Mouse (Mus musculus): ENCODE results near the gene Cdc42bpa. TPM values are rescaled to one million over a fixed set of nuclear protein-coding genes. Genes with fewer than 3 reads are reported as not detected.

Cdc42bpa gene
- polyA plus RNA-seq, 1 experiment from 2014 or later: 3.3 TPM

GRCm38 (mm10) chr1:180175635-180176034, 215.4 kb downstream of the Cdc42bpa start:
- H3K4me3 ChIP-seq (ENCODE audit: inconsistent target): no peak overlapping the region
- WGBS (ENCODE audit: missing documents): 71% methylated on average over 5 of the region's 8 CpGs
- H3K36me3 ChIP-seq (ENCODE audit: inconsistent target): no peaks in the 10 kb centered on the region
- H3K27ac ChIP-seq: no peak overlapping the region
- H3K79me2 ChIP-seq (ENCODE audit: inconsistent target): no peaks in the 10 kb centered on the region

- H3K27ac ChIP-seq: no peak overlapping the region
- H3K79me2 ChIP-seq (ENCODE audit: inconsistent target): no peaks in the 10 kb centered on the region
- H3K36me3 ChIP-seq (ENCODE audit: inconsistent target): no peaks in the 10 kb centered on the region
- no peak overlapping the region for H3K4me3 ChIP-seq (ENCODE audit: inconsistent target)
- 63% methylated on average over 1 of the region's 1 CpGs for WGBS (ENCODE audit: missing documents)
Observed at GRCm38 (mm10) chr1:180176784-180177183, 216.5 kb downstream of the Cdc42bpa start.

GRCm38 (mm10) chr1:180178340-180178739, 218.1 kb downstream of the Cdc42bpa start:
- no peak overlapping the region for H3K27ac ChIP-seq
- no peaks in the 10 kb centered on the region for H3K36me3 ChIP-seq (ENCODE audit: inconsistent target)
- H3K4me3 ChIP-seq (ENCODE audit: inconsistent target): no peak overlapping the region
- H3K79me2 ChIP-seq (ENCODE audit: inconsistent target): no peaks in the 10 kb centered on the region
- WGBS (ENCODE audit: missing documents): 93% methylated on average over 9 of the region's 9 CpGs

- Histone ChIP-seq H3K27ac (no peak overlapping the region), H3K4me3 (ENCODE audit: inconsistent target) (no peak overlapping the region), H3K36me3 (ENCODE audit: inconsistent target) (no peaks in the 10 kb centered on the region), H3K79me2 (ENCODE audit: inconsistent target) (no peaks in the 10 kb centered on the region)
- 98% methylated on average over 4 of the region's 4 CpGs for WGBS (ENCODE audit: missing documents)
Observed at GRCm38 (mm10) chr1:180179100-180179499, 218.8 kb downstream of the Cdc42bpa start.

- H3K79me2 ChIP-seq (ENCODE audit: inconsistent target): no peaks in the 10 kb centered on the region
- H3K27ac ChIP-seq: no peak overlapping the region
- no peak overlapping the region for H3K4me3 ChIP-seq (ENCODE audit: inconsistent target)
- 100% methylated on average over 2 of the region's 2 CpGs for WGBS (ENCODE audit: missing documents)
- H3K36me3 ChIP-seq (ENCODE audit: inconsistent target): no peaks in the 10 kb centered on the region
Observed at GRCm38 (mm10) chr1:180179840-180180239, 219.6 kb downstream of the Cdc42bpa start.

- Histone ChIP-seq H3K27ac (no peak overlapping the region), H3K79me2 (ENCODE audit: inconsistent target) (no peaks in the 10 kb centered on the region), H3K4me3 (ENCODE audit: inconsistent target) (no peak overlapping the region), H3K36me3 (ENCODE audit: inconsistent target) (no peaks in the 10 kb centered on the region)
- WGBS (ENCODE audit: missing documents): 93% methylated on average over 7 of the region's 7 CpGs
Observed at GRCm38 (mm10) chr1:180181304-180181965, 221.2 kb downstream of the Cdc42bpa start.

- Histone ChIP-seq H3K4me3 (ENCODE audit: inconsistent target) (no peak overlapping the region), H3K79me2 (ENCODE audit: inconsistent target) (no peaks in the 10 kb centered on the region), H3K36me3 (ENCODE audit: inconsistent target) (no peaks in the 10 kb centered on the region), H3K27ac (no peak overlapping the region)
- WGBS (ENCODE audit: missing documents): 95% methylated on average over 9 of the region's 9 CpGs
Observed at GRCm38 (mm10) chr1:180181966-180182319, 221.7 kb downstream of the Cdc42bpa start.

GRCm38 (mm10) chr1:180182731-180183130, 222.5 kb downstream of the Cdc42bpa start:
- no peaks in the 10 kb centered on the region for H3K79me2 ChIP-seq (ENCODE audit: inconsistent target)
- WGBS (ENCODE audit: missing documents): 91% methylated on average over 3 of the region's 3 CpGs
- H3K36me3 ChIP-seq (ENCODE audit: inconsistent target): no peaks in the 10 kb centered on the region
- no peak overlapping the region for H3K4me3 ChIP-seq (ENCODE audit: inconsistent target)
- no peak overlapping the region for H3K27ac ChIP-seq

GRCm38 (mm10) chr1:180183525-180184159, 223.4 kb downstream of the Cdc42bpa start:
- H3K36me3 ChIP-seq (ENCODE audit: inconsistent target): no peaks in the 10 kb centered on the region
- WGBS (ENCODE audit: missing documents): 93% methylated on average over 6 of the region's 6 CpGs

GRCm38 (mm10) chr1:180184768-180185167, 224.5 kb downstream of the Cdc42bpa start:
- H3K4me3 ChIP-seq (ENCODE audit: inconsistent target): no peak overlapping the region
- no peaks in the 10 kb centered on the region for H3K36me3 ChIP-seq (ENCODE audit: inconsistent target)
- WGBS (ENCODE audit: missing documents): 98% methylated on average over 6 of the region's 7 CpGs
- no peaks in the 10 kb centered on the region for H3K79me2 ChIP-seq (ENCODE audit: inconsistent target)
- no peak overlapping the region for H3K27ac ChIP-seq

More at GRCm38 (mm10) chr1:180183525-180184159, 223.4 kb downstream of the Cdc42bpa start:
- Histone ChIP-seq H3K79me2 (ENCODE audit: inconsistent target) (no peaks in the 10 kb centered on the region), H3K27ac (no peak overlapping the region), H3K4me3 (ENCODE audit: inconsistent target) (no peak overlapping the region)

- no peak overlapping the region for H3K4me3 ChIP-seq (ENCODE audit: inconsistent target)
- WGBS (ENCODE audit: missing documents): 88% methylated on average over 5 of the region's 5 CpGs
- no peaks in the 10 kb centered on the region for H3K79me2 ChIP-seq (ENCODE audit: inconsistent target)
Observed at GRCm38 (mm10) chr1:180185877-180186276, 225.6 kb downstream of the Cdc42bpa start.

GRCm38 (mm10) chr1:180186371-180186770, 226.1 kb downstream of the Cdc42bpa start:
- no peaks in the 10 kb centered on the region for H3K36me3 ChIP-seq (ENCODE audit: inconsistent target)

More at GRCm38 (mm10) chr1:180185877-180186276, 225.6 kb downstream of the Cdc42bpa start:
- Histone ChIP-seq H3K36me3 (ENCODE audit: inconsistent target) (no peaks in the 10 kb centered on the region), H3K27ac (no peak overlapping the region)

GRCm38 (mm10) chr1:180188951-180189350, 228.7 kb downstream of the Cdc42bpa start:
- H3K36me3 ChIP-seq (ENCODE audit: inconsistent target): no peaks in the 10 kb centered on the region
- WGBS (ENCODE audit: missing documents): 97% methylated on average over 4 of the region's 4 CpGs

More at GRCm38 (mm10) chr1:180186371-180186770, 226.1 kb downstream of the Cdc42bpa start:
- Histone ChIP-seq H3K27ac (no peak overlapping the region), H3K79me2 (ENCODE audit: inconsistent target) (no peaks in the 10 kb centered on the region), H3K4me3 (ENCODE audit: inconsistent target) (no peak overlapping the region)
- WGBS (ENCODE audit: missing documents): 91% methylated on average over 3 of the region's 3 CpGs

GRCm38 (mm10) chr1:180191112-180191511, 230.8 kb downstream of the Cdc42bpa start:
- H3K4me3 ChIP-seq (ENCODE audit: inconsistent target): no peak overlapping the region
- H3K27ac ChIP-seq: no peak overlapping the region
- no peaks in the 10 kb centered on the region for H3K36me3 ChIP-seq (ENCODE audit: inconsistent target)
- no peaks in the 10 kb centered on the region for H3K79me2 ChIP-seq (ENCODE audit: inconsistent target)
- WGBS (ENCODE audit: missing documents): 87% methylated on average over 8 of the region's 8 CpGs

More at GRCm38 (mm10) chr1:180188951-180189350, 228.7 kb downstream of the Cdc42bpa start:
- Histone ChIP-seq H3K79me2 (ENCODE audit: inconsistent target) (no peaks in the 10 kb centered on the region), H3K4me3 (ENCODE audit: inconsistent target) (no peak overlapping the region), H3K27ac (no peak overlapping the region)

- Histone ChIP-seq H3K36me3 (ENCODE audit: inconsistent target) (no peaks in the 10 kb centered on the region), H3K27ac (no peak overlapping the region), H3K4me3 (ENCODE audit: inconsistent target) (no peak overlapping the region), H3K79me2 (ENCODE audit: inconsistent target) (no peaks in the 10 kb centered on the region)
- 47% methylated on average over 7 of the region's 7 CpGs for WGBS (ENCODE audit: missing documents)
Observed at GRCm38 (mm10) chr1:180191651-180192220, 231.5 kb downstream of the Cdc42bpa start.

Data from macrophage (primary cell).